Mouse (Mus musculus) ES-E14 (cell line): ENCODE results near the gene Tmem186. TPM values are rescaled to one million over a fixed set of nuclear protein-coding genes. Genes with fewer than 3 reads are reported as not detected.

ENCODE experiments used
- DNase-seq: peaks from one replicate; pipeline ENCODE4 v3.0.0-alpha.2; 2013; ENCODE audit warnings: low read depth, low spot score
- H3K27ac ChIP-seq: 2 replicates; pipeline ENCODE4 v1.5.1; 2012; ENCODE audit warnings: low read depth, mild to moderate bottlenecking, low read length, moderate library complexity, mixed read lengths; ENCODE audit not compliant: poor library complexity, insufficient read depth, severe bottlenecking
- H3K36me3 ChIP-seq: 2 replicates; pipeline ENCODE4 v1.6.1; 2012; ENCODE audit warnings: mild to moderate bottlenecking, low read length, moderate library complexity, mixed read lengths; ENCODE audit not compliant: control insufficient read depth, poor library complexity, insufficient read depth, severe bottlenecking
- H3K4me1 ChIP-seq, 2 experiments: fragments of 150-350 bp in 1 of 2; sonication (generic) in 1 of 2; 2 replicates each; pipeline ENCODE4 v1.6.1; 2012; ENCODE audit warnings: low read length in 2 of 2, mild to moderate bottlenecking in 1 of 2, mixed read lengths in 1 of 2; ENCODE audit not compliant: control insufficient read depth in 2 of 2, insufficient read depth in 2 of 2, poor library complexity in 1 of 2
- H3K4me3 ChIP-seq, 2 experiments: fragments of 150-350 bp in 1 of 2; sonication (generic) in 1 of 2; 2 replicates each; pipeline ENCODE4 v1.5.1; 2012; ENCODE audit warnings: low read length in 2 of 2, low read depth in 1 of 2, mild to moderate bottlenecking in 1 of 2, mixed read lengths in 1 of 2; ENCODE audit not compliant: insufficient read depth in 1 of 2, poor library complexity in 1 of 2, severe bottlenecking in 1 of 2
- H3K9ac ChIP-seq: 2 replicates; pipeline ENCODE4 v1.6.1; 2012; ENCODE audit warnings: low read depth, mild to moderate bottlenecking, low read length, mixed read lengths; ENCODE audit not compliant: poor library complexity, insufficient read depth, severe bottlenecking
- H3K9me3 ChIP-seq: fragments of 150-350 bp; sonication (generic); 2 replicates; pipeline ENCODE4 v1.6.1; 2012; ENCODE audit warnings: low read depth, mild to moderate bottlenecking, low read length; ENCODE audit not compliant: control insufficient read depth, insufficient read depth
- CHD2 ChIP-seq: IDR thresholded peaks from 2 replicates; pipeline ENCODE4 v1.6.1; 2014; ENCODE audit warnings: mild to moderate bottlenecking, low read depth, low read length, inconsistent platforms
- HCFC1 ChIP-seq: IDR thresholded peaks from 2 replicates; pipeline ENCODE4 v1.6.1; 2012; ENCODE audit warnings: low read length, inconsistent platforms, borderline replicate concordance; ENCODE audit not compliant: insufficient read depth
- MAFK ChIP-seq: IDR thresholded peaks from 2 replicates; pipeline ENCODE4 v1.6.1; 2014; ENCODE audit warnings: mild to moderate bottlenecking, low read depth, low read length, inconsistent platforms; ENCODE audit not compliant: insufficient read depth
- ZC3H11A ChIP-seq: IDR thresholded peaks from 2 replicates; pipeline ENCODE4 v1.6.1; 2012; ENCODE audit warnings: low read depth, mild to moderate bottlenecking, inconsistent platforms, low read length, borderline replicate concordance
- ZNF384 ChIP-seq: IDR thresholded peaks from 2 replicates; pipeline ENCODE4 v1.6.1; 2012; ENCODE audit warnings: low read depth, low read length, inconsistent platforms
- in situ Hi-C, 2 experiments: fragments of 600-800 bp; cut with MboI; formaldehyde crosslinking; loops; one replicate each; pipeline ENCODE4 v1.15.1; 2025; ENCODE audit warnings: low sequenced_read_pairs in 2 of 2, inconsistent platforms in 1 of 2; ENCODE audit not compliant: unreplicated experiment in 2 of 2
- total RNA-seq: library from RNA; depleted of rRNA; stranded (reverse); fragments of 300-350 nt; gene quantifications from 2 replicates; pipeline ENCODE4 v1.2.3, GENCODE M21; 2012; rRNA removed

Gene Tmem186
- total RNA-seq, result 20.7 and 25.7 TPM in 2 replicates

DNA sequence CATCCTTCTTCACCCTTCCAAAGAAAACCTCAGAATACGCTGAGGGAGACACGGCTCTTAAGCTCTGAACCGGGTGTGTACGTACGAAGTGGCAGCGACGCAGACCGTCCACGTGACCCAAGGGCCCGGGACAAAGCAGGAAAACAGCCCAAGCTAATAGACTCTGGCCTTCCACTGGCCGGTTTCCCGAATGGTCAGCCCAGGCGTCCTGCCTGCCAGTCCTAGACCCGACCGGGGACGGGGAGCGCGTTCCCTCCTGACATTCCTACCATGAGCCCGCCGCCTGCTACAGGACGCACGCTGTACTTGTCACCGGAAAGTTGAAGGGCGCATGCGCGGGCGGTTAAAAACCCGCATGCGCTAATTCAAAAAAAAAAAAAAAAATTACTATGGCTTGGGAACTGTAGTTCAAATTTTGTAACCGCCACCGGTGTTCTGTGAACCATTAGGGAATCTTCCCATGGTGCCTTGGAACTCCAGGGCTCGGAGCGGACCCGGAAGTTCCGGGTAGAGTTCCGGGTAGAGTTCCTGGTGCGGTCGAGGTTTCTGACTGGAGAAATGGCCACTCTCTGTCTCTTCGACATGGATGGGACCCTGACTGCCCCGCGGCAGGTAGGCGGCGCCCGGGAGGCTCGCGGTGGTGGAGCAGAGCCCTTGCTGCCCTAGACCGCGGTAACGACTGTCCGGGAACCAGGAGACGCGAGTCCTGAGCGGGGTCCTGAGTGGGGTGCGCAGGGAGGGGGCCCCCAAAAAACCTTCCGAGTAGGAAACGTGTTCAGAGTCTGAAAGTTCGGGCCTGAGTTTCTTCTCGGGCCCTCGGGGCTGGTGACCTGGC is at the start of gene Tmem186, which contains the start of gene Pmm2:
Gene Tmem186 (minus strand): TSS at position 496 of the 835 bp plus-strand sequence.
Gene Pmm2 (plus strand): TSS at position 458 of the 835 bp plus-strand sequence.
- DNase-seq, result peak; percentile 77
- Histone ChIP-seq H3K9me3 (no peaks in the 10 kb centered on the region), H3K4me1 (peaks cover 0 to 9% of the 10 kb centered on the region in 2 experiments; a peak in 1 of 4 replicates), H3K27ac (peak within 1 kb of the TSS; percentile 63), H3K9ac (peak within 1 kb of the TSS; percentile 96), H3K36me3 (peaks cover 18% of the 10 kb centered on the region; the same call in 1 of the 2 replicates), H3K4me3 (peak within 1 kb of the TSS; percentile 88 to 92)
- in situ Hi-C loops, result no loop called here
- TF ChIP-seq ZC3H11A (no peak), ZNF384 (peak; percentile 98), HCFC1 (0 out of 2 replicates have a peak, but pooled peaks have one; percentile 55)

DNA sequence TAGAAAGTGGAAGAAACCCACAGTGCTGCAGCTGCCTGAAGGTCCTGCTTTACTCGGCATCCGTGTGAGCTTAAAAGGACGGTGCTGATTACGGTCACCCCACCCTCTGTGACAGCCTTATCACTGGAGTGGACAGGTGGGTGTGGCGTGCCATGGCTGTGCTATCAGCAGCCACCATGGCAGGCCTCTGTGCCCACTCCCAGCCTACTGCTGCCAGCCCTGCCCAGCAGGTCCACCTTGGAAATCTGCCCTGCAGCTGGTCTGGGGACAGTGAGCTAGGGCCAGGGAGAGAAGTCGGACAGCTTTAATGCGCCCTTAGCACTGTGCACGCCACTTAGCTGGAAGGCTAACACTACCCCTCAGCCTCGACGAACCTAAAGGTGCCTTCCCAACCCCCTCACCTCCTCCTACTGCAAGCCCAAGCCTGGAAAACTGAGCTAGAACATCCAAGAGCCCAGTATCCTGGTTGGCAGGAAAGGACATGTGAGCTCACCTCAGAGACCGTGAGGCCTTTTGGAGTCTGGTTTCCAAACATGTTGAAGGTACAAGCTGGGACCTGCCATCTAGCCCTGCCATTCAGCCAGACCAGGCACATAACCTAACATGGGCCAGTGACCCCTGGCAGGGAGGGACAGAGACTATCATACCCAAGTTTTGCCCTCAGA is 49.5 kb upstream of the Tmem186 start:
- TF ChIP-seq ZC3H11A (no peak), MAFK (no peak), ZNF384 (no peak), HCFC1 (no peak), CHD2 (no peak)
- Histone ChIP-seq H3K9me3 (no peaks in the 10 kb centered on the region), H3K4me3 (no peak overlapping the region), H3K27ac (no peak overlapping the region), H3K9ac (no peak overlapping the region), H3K36me3 (peaks cover 56% of the 10 kb centered on the region), H3K4me1 (peaks cover 0 to 9% of the 10 kb centered on the region in 2 experiments; a peak in 2 of 4 replicates)
- DNase-seq, result no peak
- in situ Hi-C loops, result no loop called here

DNA sequence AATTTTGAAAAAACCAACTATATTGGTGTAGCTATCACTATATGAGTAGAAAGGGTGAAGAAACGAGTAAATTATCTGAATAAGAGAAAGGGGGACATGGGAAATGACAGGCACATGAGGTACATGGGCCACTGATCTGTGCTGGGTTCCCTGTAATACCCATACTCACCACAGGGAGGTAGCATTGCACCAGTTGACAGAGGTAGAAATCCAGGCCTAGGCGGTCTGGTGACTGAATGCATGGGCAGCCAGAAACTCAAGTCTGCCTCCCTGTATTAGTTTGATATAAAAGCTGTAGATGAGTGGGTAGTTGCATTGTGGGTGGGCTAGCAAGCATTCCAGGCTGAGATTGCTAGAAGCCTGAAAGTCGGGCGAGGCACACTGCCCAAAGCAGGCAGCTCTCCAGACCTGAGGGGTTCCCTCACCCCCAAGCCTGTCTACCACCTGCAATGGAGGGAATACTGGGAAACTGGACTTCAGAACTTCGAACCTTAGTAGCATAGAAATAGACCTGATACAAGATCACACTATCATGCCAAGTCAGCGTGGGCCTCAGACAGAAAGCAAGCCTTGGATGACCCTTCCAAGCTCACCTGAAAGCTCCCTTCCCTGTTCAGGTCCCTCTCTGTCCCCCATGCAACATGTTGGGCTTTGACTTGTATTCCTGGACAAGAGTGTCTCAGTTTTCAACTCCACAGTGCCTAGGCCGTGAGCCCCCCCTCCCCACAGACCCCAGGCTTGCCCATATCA is 48.8 kb upstream of the Tmem186 start:
- Histone ChIP-seq H3K4me1 (peaks cover 0 to 9% of the 10 kb centered on the region in 2 experiments; a peak in 2 of 4 replicates), H3K9ac (no peak overlapping the region), H3K36me3 (peaks cover 50% of the 10 kb centered on the region), H3K9me3 (no peaks in the 10 kb centered on the region), H3K27ac (no peak overlapping the region), H3K4me3 (no peak overlapping the region)
- TF ChIP-seq MAFK (no peak), ZNF384 (no peak), CHD2 (no peak), ZC3H11A (peak; percentile 57; the same call in 1 of the 2 replicates)
- in situ Hi-C loops, result no loop called here
- DNase-seq, result peak; percentile 69

GRCm38 (mm10) chr16:8685087-8685486 is 47.6 kb upstream of the Tmem186 start:
- Histone ChIP-seq H3K4me3 (no peak overlapping the region), H3K4me1 (peaks cover 0 to 9% of the 10 kb centered on the region in 2 experiments; a peak in 2 of 4 replicates), H3K9me3 (no peaks in the 10 kb centered on the region), H3K36me3 (peaks cover 40% of the 10 kb centered on the region), H3K27ac (no peak overlapping the region), H3K9ac (no peak overlapping the region)
- TF ChIP-seq CHD2, result no peak
- no peak for TF ChIP-seq HCFC1
- no peak for TF ChIP-seq ZC3H11A
- no peak for TF ChIP-seq MAFK
- TF ChIP-seq ZNF384, result no peak
- DNase-seq, result no peak
- in situ Hi-C loops, result no loop called here
